ENCODE assay signal across 8 mouse cellular contexts in the genomic region with DNA sequence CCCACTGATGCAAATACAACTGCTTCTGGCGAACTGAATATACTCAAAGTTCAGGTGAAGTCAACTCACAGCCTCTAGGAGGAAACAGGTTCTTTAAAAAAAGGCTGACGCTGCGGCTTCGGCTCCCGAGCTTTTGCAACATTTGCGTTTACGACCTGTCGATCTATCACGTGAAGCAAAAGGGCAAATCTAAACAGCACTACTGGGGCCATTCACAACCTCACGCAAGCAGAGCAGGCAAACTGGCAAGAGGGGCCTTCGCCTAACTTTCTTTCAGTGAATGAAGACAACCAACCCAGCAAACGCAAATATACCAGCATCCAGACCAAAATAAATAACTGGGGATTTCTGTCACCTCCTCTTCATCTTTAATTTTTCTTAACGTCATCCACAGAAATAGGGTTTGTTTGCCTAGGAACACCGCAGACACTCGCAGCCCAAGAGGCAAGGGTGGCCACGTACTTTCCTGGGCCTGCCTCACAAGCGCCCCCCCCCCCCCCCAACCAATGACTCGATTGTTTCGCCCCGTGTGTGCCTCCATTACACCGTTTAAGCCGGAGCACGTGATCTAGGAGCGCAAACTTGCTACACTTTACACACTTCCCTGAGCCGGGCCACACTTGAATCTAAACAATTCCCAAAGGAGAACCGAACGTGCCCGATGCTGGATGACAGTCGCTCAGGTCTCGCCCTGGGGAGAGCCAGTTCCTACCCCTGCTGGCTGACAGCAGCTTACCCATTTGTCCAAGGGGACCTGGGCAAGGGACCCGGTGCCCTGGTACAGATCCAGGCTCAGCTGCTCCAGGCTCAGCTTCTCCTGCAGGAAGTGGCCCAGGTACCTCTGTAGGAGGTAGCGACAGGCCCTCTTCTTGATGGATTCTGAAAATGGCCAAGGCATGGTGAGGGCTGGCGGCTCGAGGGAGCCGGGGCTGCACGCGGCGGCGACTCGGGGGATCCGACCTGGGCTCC. TPM values are rescaled to one million over a fixed set of nuclear protein-coding genes. Genes with fewer than 3 reads are reported as not detected.
A peak's percentile ranks its signal among the peaks of the same experiment; 100 is the strongest.
DNase-seq lines count a peak whose midpoint lies in the region; ATAC-seq lines count a peak whose summit lies in the region.

A gene (plus strand): TSS at position 897 of the 969 bp plus-strand sequence.

- H3K27ac ChIP-seq in hindbrain, embryonic 16.5 days (ENCODE audit: low read depth, low read length): peak within 1 kb of the TSS; percentile 92

- intact Hi-C loops in left cerebral cortex, postnatal 10 days (cut with DNase I): loop anchor here (5.0 kb wide), 1 partner anchor 38 kb away; no protein-coding TSS in a partner anchor

- no peaks in the 10 kb centered on the region for H3K9me3 ChIP-seq in hindbrain, embryonic 16.5 days (ENCODE audit: control insufficient read depth, low read length)
- no peaks in the 10 kb centered on the region for H3K9me3 ChIP-seq in megakaryocyte, embryonic 14.5 days

- peak; percentile 32 for ATAC-seq in hindbrain, embryonic 16.5 days

- 2% methylated on average over 40 of the region's 41 CpGs for WGBS in hindbrain, embryonic 16.5 days

- peak within 1 kb of the TSS; percentile 81 for H3K4me2 ChIP-seq in hindbrain, embryonic 16.5 days (ENCODE audit: low read length)

- H3K4me3 ChIP-seq in hindbrain, embryonic 16.5 days (ENCODE audit: low read length): peak within 1 kb of the TSS; percentile 58
- peak within 1 kb of the TSS; percentile 98 for H3K4me3 ChIP-seq in megakaryocyte, embryonic 14.5 days (replicated peaks)

- H3K27me3 ChIP-seq in hindbrain, embryonic 16.5 days (replicated peaks; ENCODE audit: control insufficient read depth, insufficient read depth, low read length): no peaks in the 10 kb centered on the region
- no peaks in the 10 kb centered on the region for H3K27me3 ChIP-seq in megakaryocyte, embryonic 14.5 days (replicated peaks)

- H3K36me3 ChIP-seq in hindbrain, embryonic 16.5 days (ENCODE audit: control insufficient read depth, insufficient read depth, low read length): peaks cover under 1% of the 10 kb centered on the region; the same call in 1 of the 2 replicates
- H3K36me3 ChIP-seq in megakaryocyte, embryonic 14.5 days (replicated peaks; ENCODE audit: low read length): peaks cover 32% of the 10 kb centered on the region

- H3K4me1 ChIP-seq in hindbrain, embryonic 16.5 days (ENCODE audit: control insufficient read depth, insufficient read depth, low read depth, low read length): peaks cover 28% of the 10 kb centered on the region
- peaks cover 75% of the 10 kb centered on the region for H3K4me1 ChIP-seq in megakaryocyte, embryonic 14.5 days

- peak; percentile 22 for DNase-seq in layer of hippocampus, adult 11-12 months (ENCODE audit: low spot score)
- no peak for DNase-seq in layer of hippocampus, adult 9-10 months (ENCODE audit: low spot score)
- peak; percentile 23 to 56 for DNase-seq in cerebellum, postnatal 25 days
- DNase-seq in frontal cortex, postnatal 25 days (ENCODE audit: low spot score in 2 of 2): peak; percentile 20
- DNase-seq in left cerebral cortex, postnatal 10 days (ENCODE audit: extremely low spot score in 1 of 2, low spot score in 2 of 2): peak; percentile 12 to 38
- DNase-seq in skeletal muscle tissue, adult 2 months (ENCODE audit: low read depth, low spot score): peak; percentile 20

- H3K9ac ChIP-seq in hindbrain, embryonic 16.5 days (ENCODE audit: low read depth, low read length): peak within 1 kb of the TSS; percentile 71

RNA-seq across cellular contexts. Expression of the gene that starts here (rescaled TPM):
- polyA plus RNA-seq in hindbrain, embryonic 16.5 days (2015; fragmentation: Nextera tagmentation; extraction: Ambion mirVana): 25.6 and 26.0 TPM in 2 replicates
- total RNA-seq in left cerebral cortex, postnatal 10 days (2021): 10 to 100 TPM; 13.6 TPM
- 4.2 TPM in 1 of 2 replicates, not detected in the other for polyA plus RNA-seq in megakaryocyte, embryonic 14.5 days (2012; ENCODE audit: insufficient read depth, low replicate concordance)
